Mouse (Mus musculus): Measurements from ENCODE around the gene Col15a1. TPM values are rescaled to one million over a fixed set of nuclear protein-coding genes. Genes with fewer than 3 reads are reported as not detected.

Gene Col15a1
- polyA plus RNA-seq, 1 experiment from 2014 or later, result 21.8 TPM

GRCm38 (mm10) chr4:47249193-47249592 is 41.2 kb downstream of the Col15a1 start:
- Histone ChIP-seq H3K4me1 (ENCODE audit: control insufficient read depth, insufficient read depth, low read length) (no peaks in the 10 kb centered on the region), H3K27me3 (ENCODE audit: control insufficient read depth, insufficient read depth, low read length) (no peaks in the 10 kb centered on the region), H3K9ac (ENCODE audit: low read depth, low read length) (no peak overlapping the region), H3K4me3 (ENCODE audit: low read length) (no peak overlapping the region), H3K27ac (ENCODE audit: low read depth, low read length) (no peak overlapping the region), H3K4me2 (replicated peaks; ENCODE audit: low read depth, low read length) (no peak overlapping the region), H3K36me3 (ENCODE audit: control insufficient read depth, insufficient read depth, low read length) (no peaks in the 10 kb centered on the region), H3K9me3 (ENCODE audit: control insufficient read depth, low read length) (0 out of 2 replicates have a peak, but pooled peaks cover 4% of the 10 kb centered on the region)
- no peak for ATAC-seq (ENCODE audit: low FRiP score, low TSS enrichment)
- WGBS, result 87% methylated on average over 6 of the region's 6 CpGs

- 45% methylated on average over 5 of the region's 5 CpGs for WGBS
- no peak overlapping the region for H3K4me2 ChIP-seq (replicated peaks; ENCODE audit: low read depth, low read length)
- 0 out of 2 replicates have a peak, but pooled peaks cover 4% of the 10 kb centered on the region for H3K9me3 ChIP-seq (ENCODE audit: control insufficient read depth, low read length)
- H3K9ac ChIP-seq (ENCODE audit: low read depth, low read length), result no peak overlapping the region
- H3K4me3 ChIP-seq (ENCODE audit: low read length), result no peak overlapping the region
- no peaks in the 10 kb centered on the region for H3K4me1 ChIP-seq (ENCODE audit: control insufficient read depth, insufficient read depth, low read length)
- H3K36me3 ChIP-seq (ENCODE audit: control insufficient read depth, insufficient read depth, low read length), result no peaks in the 10 kb centered on the region
- no peak for ATAC-seq (ENCODE audit: low FRiP score, low TSS enrichment)
- no peak overlapping the region for H3K27ac ChIP-seq (ENCODE audit: low read depth, low read length)
- H3K27me3 ChIP-seq (ENCODE audit: control insufficient read depth, insufficient read depth, low read length), result no peaks in the 10 kb centered on the region
Measured at GRCm38 (mm10) chr4:47251069-47251468, 43.1 kb downstream of the Col15a1 start.

GRCm38 (mm10) chr4:47251693-47252435 is 43.9 kb downstream of the Col15a1 start:
- Histone ChIP-seq H3K4me2 (replicated peaks; ENCODE audit: low read depth, low read length) (no peak overlapping the region), H3K27ac (ENCODE audit: low read depth, low read length) (no peak overlapping the region), H3K4me3 (ENCODE audit: low read length) (no peak overlapping the region), H3K9me3 (ENCODE audit: control insufficient read depth, low read length) (0 out of 2 replicates have a peak, but pooled peaks cover 4% of the 10 kb centered on the region), H3K9ac (ENCODE audit: low read depth, low read length) (no peak overlapping the region), H3K36me3 (ENCODE audit: control insufficient read depth, insufficient read depth, low read length) (no peaks in the 10 kb centered on the region), H3K4me1 (ENCODE audit: control insufficient read depth, insufficient read depth, low read length) (no peaks in the 10 kb centered on the region), H3K27me3 (ENCODE audit: control insufficient read depth, insufficient read depth, low read length) (no peaks in the 10 kb centered on the region)
- WGBS, result 89% methylated on average over 11 of the region's 11 CpGs
- no peak for ATAC-seq (ENCODE audit: low FRiP score, low TSS enrichment)

- Histone ChIP-seq H3K9ac (ENCODE audit: low read depth, low read length) (no peak overlapping the region), H3K36me3 (ENCODE audit: control insufficient read depth, insufficient read depth, low read length) (no peaks in the 10 kb centered on the region), H3K4me1 (ENCODE audit: control insufficient read depth, insufficient read depth, low read length) (no peaks in the 10 kb centered on the region), H3K27me3 (ENCODE audit: control insufficient read depth, insufficient read depth, low read length) (no peaks in the 10 kb centered on the region), H3K4me2 (replicated peaks; ENCODE audit: low read depth, low read length) (no peak overlapping the region), H3K9me3 (ENCODE audit: control insufficient read depth, low read length) (0 out of 2 replicates have a peak, but pooled peaks cover 4% of the 10 kb centered on the region), H3K4me3 (ENCODE audit: low read length) (no peak overlapping the region), H3K27ac (ENCODE audit: low read depth, low read length) (no peak overlapping the region)
- no peak for ATAC-seq (ENCODE audit: low FRiP score, low TSS enrichment)
- 96% methylated on average over 3 of the region's 3 CpGs for WGBS
Measured at GRCm38 (mm10) chr4:47252627-47253026, 44.7 kb downstream of the Col15a1 start.

GRCm38 (mm10) chr4:47255641-47256040 is 47.7 kb downstream of the Col15a1 start:
- 0 out of 2 replicates have a peak, but pooled peaks have one; percentile 55 for ATAC-seq (ENCODE audit: low FRiP score, low TSS enrichment)
- H3K27ac ChIP-seq (ENCODE audit: low read depth, low read length), result no peak overlapping the region
- 50% methylated on average over 4 of the region's 4 CpGs for WGBS
- H3K4me3 ChIP-seq (ENCODE audit: low read length), result no peak overlapping the region
- no peak overlapping the region for H3K9ac ChIP-seq (ENCODE audit: low read depth, low read length)
- H3K36me3 ChIP-seq (ENCODE audit: control insufficient read depth, insufficient read depth, low read length), result no peaks in the 10 kb centered on the region
- no peak overlapping the region for H3K4me2 ChIP-seq (replicated peaks; ENCODE audit: low read depth, low read length)
- H3K4me1 ChIP-seq (ENCODE audit: control insufficient read depth, insufficient read depth, low read length), result no peaks in the 10 kb centered on the region
- H3K27me3 ChIP-seq (ENCODE audit: control insufficient read depth, insufficient read depth, low read length), result no peaks in the 10 kb centered on the region
- H3K9me3 ChIP-seq (ENCODE audit: control insufficient read depth, low read length), result 0 out of 2 replicates have a peak, but pooled peaks cover 4% of the 10 kb centered on the region

GRCm38 (mm10) chr4:47258201-47258600 is 50.2 kb downstream of the Col15a1 start:
- H3K27me3 ChIP-seq (ENCODE audit: control insufficient read depth, insufficient read depth, low read length), result no peaks in the 10 kb centered on the region
- H3K9ac ChIP-seq (ENCODE audit: low read depth, low read length), result no peak overlapping the region
- H3K9me3 ChIP-seq (ENCODE audit: control insufficient read depth, low read length), result no peaks in the 10 kb centered on the region
- ATAC-seq (ENCODE audit: low FRiP score, low TSS enrichment), result no peak
- H3K27ac ChIP-seq (ENCODE audit: low read depth, low read length), result no peak overlapping the region
- WGBS, result 38% methylated on average over 3 of the region's 3 CpGs
- H3K4me2 ChIP-seq (replicated peaks; ENCODE audit: low read depth, low read length), result no peak overlapping the region
- no peaks in the 10 kb centered on the region for H3K4me1 ChIP-seq (ENCODE audit: control insufficient read depth, insufficient read depth, low read length)
- H3K4me3 ChIP-seq (ENCODE audit: low read length), result no peak overlapping the region
- H3K36me3 ChIP-seq (ENCODE audit: control insufficient read depth, insufficient read depth, low read length), result no peaks in the 10 kb centered on the region

- no peak overlapping the region for H3K9ac ChIP-seq (ENCODE audit: low read depth, low read length)
- 83% methylated on average over 6 of the region's 6 CpGs for WGBS
Measured at GRCm38 (mm10) chr4:47261049-47261448, 53.1 kb downstream of the Col15a1 start.

GRCm38 (mm10) chr4:47261919-47262318 is 54.0 kb downstream of the Col15a1 start:
- H3K27ac ChIP-seq (ENCODE audit: low read depth, low read length), result no peak overlapping the region
- H3K27me3 ChIP-seq (ENCODE audit: control insufficient read depth, insufficient read depth, low read length), result no peaks in the 10 kb centered on the region
- ATAC-seq (ENCODE audit: low FRiP score, low TSS enrichment), result no peak
- H3K36me3 ChIP-seq (ENCODE audit: control insufficient read depth, insufficient read depth, low read length), result no peaks in the 10 kb centered on the region
- H3K9me3 ChIP-seq (ENCODE audit: control insufficient read depth, low read length), result no peaks in the 10 kb centered on the region
- H3K9ac ChIP-seq (ENCODE audit: low read depth, low read length), result no peak overlapping the region
- H3K4me1 ChIP-seq (ENCODE audit: control insufficient read depth, insufficient read depth, low read length), result no peaks in the 10 kb centered on the region
- H3K4me2 ChIP-seq (replicated peaks; ENCODE audit: low read depth, low read length), result no peak overlapping the region
- WGBS, result 78% methylated on average over 5 of the region's 5 CpGs
- no peak overlapping the region for H3K4me3 ChIP-seq (ENCODE audit: low read length)

More at GRCm38 (mm10) chr4:47261049-47261448, 53.1 kb downstream of the Col15a1 start:
- H3K4me1 ChIP-seq (ENCODE audit: control insufficient read depth, insufficient read depth, low read length), result no peaks in the 10 kb centered on the region
- no peak for ATAC-seq (ENCODE audit: low FRiP score, low TSS enrichment)
- no peaks in the 10 kb centered on the region for H3K36me3 ChIP-seq (ENCODE audit: control insufficient read depth, insufficient read depth, low read length)
- no peaks in the 10 kb centered on the region for H3K9me3 ChIP-seq (ENCODE audit: control insufficient read depth, low read length)
- H3K4me3 ChIP-seq (ENCODE audit: low read length), result no peak overlapping the region
- no peak overlapping the region for H3K27ac ChIP-seq (ENCODE audit: low read depth, low read length)
- no peaks in the 10 kb centered on the region for H3K27me3 ChIP-seq (ENCODE audit: control insufficient read depth, insufficient read depth, low read length)
- H3K4me2 ChIP-seq (replicated peaks; ENCODE audit: low read depth, low read length), result no peak overlapping the region

- no peaks in the 10 kb centered on the region for H3K9me3 ChIP-seq (ENCODE audit: control insufficient read depth, low read length)
- no peak overlapping the region for H3K27ac ChIP-seq (ENCODE audit: low read depth, low read length)
- no peaks in the 10 kb centered on the region for H3K36me3 ChIP-seq (ENCODE audit: control insufficient read depth, insufficient read depth, low read length)
- no peak overlapping the region for H3K4me2 ChIP-seq (replicated peaks; ENCODE audit: low read depth, low read length)
- no peak overlapping the region for H3K4me3 ChIP-seq (ENCODE audit: low read length)
- no peaks in the 10 kb centered on the region for H3K4me1 ChIP-seq (ENCODE audit: control insufficient read depth, insufficient read depth, low read length)
- ATAC-seq (ENCODE audit: low FRiP score, low TSS enrichment), result no peak
- 70% methylated on average over 5 of the region's 5 CpGs for WGBS
- no peak overlapping the region for H3K9ac ChIP-seq (ENCODE audit: low read depth, low read length)
- H3K27me3 ChIP-seq (ENCODE audit: control insufficient read depth, insufficient read depth, low read length), result no peaks in the 10 kb centered on the region
Measured at GRCm38 (mm10) chr4:47265555-47265954, 57.6 kb downstream of the Col15a1 start.
